Mouse (Mus musculus): Measurements from ENCODE around the gene Tsfm. TPM values are rescaled to one million over a fixed set of nuclear protein-coding genes. Genes with fewer than 3 reads are reported as not detected.
A peak's percentile ranks its signal among the peaks of the same experiment; 100 is the strongest.

The Tsfm gene
- 91.2 and 93.8 TPM in 2 replicates for polyA plus RNA-seq (2014; fragmentation: Nextera tagmentation; extraction: Ambion mirVana)

GRCm38 (mm10) chr10:127030336-127031296 is at the start of gene Tsfm:
Gene Tsfm (minus strand): TSS chr10:127030840.
- H3K4me3 ChIP-seq (ENCODE audit: low read depth, low read length) = peak within 1 kb of the TSS; percentile 59
- DNase-seq (ENCODE audit: low spot score) (peak; percentile 94), ATAC-seq (replicated peaks; ENCODE audit: low FRiP score) (peak; percentile 86)
- peak within 1 kb of the TSS; percentile 93 for H3K9ac ChIP-seq (ENCODE audit: low read length)
- H3K27me3 ChIP-seq (ENCODE audit: control insufficient read depth, insufficient read depth, low read length) = no peaks in the 10 kb centered on the region
- peaks cover 4% of the 10 kb centered on the region for H3K4me1 ChIP-seq (replicated peaks; ENCODE audit: control insufficient read depth, insufficient read depth, low read length)
- H3K27ac ChIP-seq (ENCODE audit: low read depth, low read length) = peak within 1 kb of the TSS; percentile 66; the same call in 1 of the 2 replicates
- no peaks in the 10 kb centered on the region for H3K9me3 ChIP-seq (ENCODE audit: control insufficient read depth, low read length)
- peak within 1 kb of the TSS; percentile 79 for H3K4me2 ChIP-seq (ENCODE audit: low read depth, low read length, severe bottlenecking)
- peaks cover 2% of the 10 kb centered on the region; the same call in 1 of the 2 replicates for H3K36me3 ChIP-seq (ENCODE audit: control insufficient read depth, insufficient read depth, low read length)
- 6% methylated on average over 55 of the region's 56 CpGs for WGBS

- ATAC-seq (replicated peaks; ENCODE audit: low FRiP score) (0 out of 2 replicates have a peak, but pooled peaks have one; percentile 14), DNase-seq (ENCODE audit: low spot score) (peak; percentile 77)
These were observed 49.2 kb upstream of the Tsfm start for GRCm38 (mm10) chr10:127079665-127080391.

GRCm38 (mm10) chr10:127078677-127079575 is 48.3 kb upstream of the Tsfm start:
- 1% methylated on average over 44 of the region's 49 CpGs for WGBS

More at GRCm38 (mm10) chr10:127079665-127080391, 49.2 kb upstream of the Tsfm start:
- under 1% methylated on average over 57 of the region's 70 CpGs for WGBS
- Histone ChIP-seq H3K9ac (ENCODE audit: low read length) (peak overlapping the region; percentile 70), H3K27ac (ENCODE audit: low read depth, low read length) (no peak overlapping the region), H3K4me1 (replicated peaks; ENCODE audit: control insufficient read depth, insufficient read depth, low read length) (peaks cover 27% of the 10 kb centered on the region; the same call in 1 of the 2 replicates), H3K4me2 (ENCODE audit: low read depth, low read length, severe bottlenecking) (peak overlapping the region; percentile 100), H3K9me3 (ENCODE audit: control insufficient read depth, low read length) (no peaks in the 10 kb centered on the region), H3K36me3 (ENCODE audit: control insufficient read depth, insufficient read depth, low read length) (no peaks in the 10 kb centered on the region), H3K27me3 (ENCODE audit: control insufficient read depth, insufficient read depth, low read length) (peaks cover 50% of the 10 kb centered on the region), H3K4me3 (ENCODE audit: low read depth, low read length) (peak overlapping the region; percentile 65)

GRCm38 (mm10) chr10:127078001-127078676 is 47.5 kb upstream of the Tsfm start:
- no peak overlapping the region for H3K27ac ChIP-seq (ENCODE audit: low read depth, low read length)

More at GRCm38 (mm10) chr10:127078677-127079575, 48.3 kb upstream of the Tsfm start:
- peaks cover 50% of the 10 kb centered on the region for H3K27me3 ChIP-seq (ENCODE audit: control insufficient read depth, insufficient read depth, low read length)
- DNase-seq (ENCODE audit: low spot score) (peak; percentile 81), ATAC-seq (replicated peaks; ENCODE audit: low FRiP score) (peak; percentile 71)
- H3K36me3 ChIP-seq (ENCODE audit: control insufficient read depth, insufficient read depth, low read length) = no peaks in the 10 kb centered on the region
- 0 out of 2 replicates have a peak overlapping the region, but pooled peaks have one; percentile 12 for H3K27ac ChIP-seq (ENCODE audit: low read depth, low read length)
- H3K9me3 ChIP-seq (ENCODE audit: control insufficient read depth, low read length) = no peaks in the 10 kb centered on the region
- peak overlapping the region; percentile 70 for H3K9ac ChIP-seq (ENCODE audit: low read length)
- H3K4me1 ChIP-seq (replicated peaks; ENCODE audit: control insufficient read depth, insufficient read depth, low read length) = peaks cover 27% of the 10 kb centered on the region; the same call in 1 of the 2 replicates
- peak overlapping the region; percentile 65 for H3K4me3 ChIP-seq (ENCODE audit: low read depth, low read length)
- H3K4me2 ChIP-seq (ENCODE audit: low read depth, low read length, severe bottlenecking) = peak overlapping the region; percentile 100

GRCm38 (mm10) chr10:127077515-127077914 is 46.9 kb upstream of the Tsfm start:
- H3K36me3 ChIP-seq (ENCODE audit: control insufficient read depth, insufficient read depth, low read length) = no peaks in the 10 kb centered on the region
- no peak overlapping the region for H3K9ac ChIP-seq (ENCODE audit: low read length)
- H3K27ac ChIP-seq (ENCODE audit: low read depth, low read length) = no peak overlapping the region
- H3K4me1 ChIP-seq (replicated peaks; ENCODE audit: control insufficient read depth, insufficient read depth, low read length) = peaks cover 27% of the 10 kb centered on the region; the same call in 1 of the 2 replicates
- 3% methylated on average over 10 of the region's 10 CpGs for WGBS
- no peaks in the 10 kb centered on the region for H3K9me3 ChIP-seq (ENCODE audit: control insufficient read depth, low read length)
- ATAC-seq (replicated peaks; ENCODE audit: low FRiP score) (no peak), DNase-seq (ENCODE audit: low spot score) (peak; percentile 47)
- H3K27me3 ChIP-seq (ENCODE audit: control insufficient read depth, insufficient read depth, low read length) = peaks cover 42% of the 10 kb centered on the region
- H3K4me2 ChIP-seq (ENCODE audit: low read depth, low read length, severe bottlenecking) = no peak overlapping the region; the same call in 1 of the 2 replicates
- H3K4me3 ChIP-seq (ENCODE audit: low read depth, low read length) = no peak overlapping the region

More at GRCm38 (mm10) chr10:127078001-127078676, 47.5 kb upstream of the Tsfm start:
- peak overlapping the region; percentile 65 for H3K4me3 ChIP-seq (ENCODE audit: low read depth, low read length)
- peaks cover 27% of the 10 kb centered on the region; the same call in 1 of the 2 replicates for H3K4me1 ChIP-seq (replicated peaks; ENCODE audit: control insufficient read depth, insufficient read depth, low read length)
- H3K9ac ChIP-seq (ENCODE audit: low read length) = no peak overlapping the region
- 4% methylated on average over 12 of the region's 12 CpGs for WGBS
- DNase-seq (ENCODE audit: low spot score) (peak; percentile 55), ATAC-seq (replicated peaks; ENCODE audit: low FRiP score) (peak; percentile 35)
- no peaks in the 10 kb centered on the region for H3K36me3 ChIP-seq (ENCODE audit: control insufficient read depth, insufficient read depth, low read length)
- no peaks in the 10 kb centered on the region for H3K9me3 ChIP-seq (ENCODE audit: control insufficient read depth, low read length)
- H3K27me3 ChIP-seq (ENCODE audit: control insufficient read depth, insufficient read depth, low read length) = peaks cover 48% of the 10 kb centered on the region
- H3K4me2 ChIP-seq (ENCODE audit: low read depth, low read length, severe bottlenecking) = peak overlapping the region; percentile 100

GRCm38 (mm10) chr10:127076082-127076481 is 45.4 kb upstream of the Tsfm start:
- H3K9me3 ChIP-seq (ENCODE audit: control insufficient read depth, low read length) = no peaks in the 10 kb centered on the region
- no peak overlapping the region for H3K9ac ChIP-seq (ENCODE audit: low read length)
- H3K36me3 ChIP-seq (ENCODE audit: control insufficient read depth, insufficient read depth, low read length) = no peaks in the 10 kb centered on the region
- H3K4me3 ChIP-seq (ENCODE audit: low read depth, low read length) = no peak overlapping the region
- no peak overlapping the region for H3K27ac ChIP-seq (ENCODE audit: low read depth, low read length)
- peaks cover 17% of the 10 kb centered on the region; the same call in 1 of the 2 replicates for H3K4me1 ChIP-seq (replicated peaks; ENCODE audit: control insufficient read depth, insufficient read depth, low read length)
- H3K27me3 ChIP-seq (ENCODE audit: control insufficient read depth, insufficient read depth, low read length) = peaks cover 28% of the 10 kb centered on the region
- 64% methylated on average over 4 of the region's 4 CpGs for WGBS
- ATAC-seq (replicated peaks; ENCODE audit: low FRiP score) (no peak), DNase-seq (ENCODE audit: low spot score) (peak; percentile 50)
- no peak overlapping the region for H3K4me2 ChIP-seq (ENCODE audit: low read depth, low read length, severe bottlenecking)

- no peaks in the 10 kb centered on the region for H3K36me3 ChIP-seq (ENCODE audit: control insufficient read depth, insufficient read depth, low read length)
- H3K4me1 ChIP-seq (replicated peaks; ENCODE audit: control insufficient read depth, insufficient read depth, low read length) = peaks cover 18% of the 10 kb centered on the region; the same call in 1 of the 2 replicates
- H3K4me2 ChIP-seq (ENCODE audit: low read depth, low read length, severe bottlenecking) = no peak overlapping the region
These were observed 45.0 kb upstream of the Tsfm start for GRCm38 (mm10) chr10:127075651-127076050.

More at GRCm38 (mm10) chr10:127075651-127076050, 45.0 kb upstream of the Tsfm start:
- Histone ChIP-seq H3K9me3 (ENCODE audit: control insufficient read depth, low read length) (no peaks in the 10 kb centered on the region), H3K9ac (ENCODE audit: low read length) (no peak overlapping the region), H3K27me3 (ENCODE audit: control insufficient read depth, insufficient read depth, low read length) (peaks cover 24% of the 10 kb centered on the region), H3K4me3 (ENCODE audit: low read depth, low read length) (no peak overlapping the region), H3K27ac (ENCODE audit: low read depth, low read length) (no peak overlapping the region)
- 80% methylated on average over 8 of the region's 8 CpGs for WGBS
- ATAC-seq (replicated peaks; ENCODE audit: low FRiP score) (no peak), DNase-seq (ENCODE audit: low spot score) (no peak)

All from forebrain, embryonic 11.5 days (tissue).